Mouse (Mus musculus) left cerebral cortex, adult 9 months (tissue): ENCODE results near the gene Ccdc102a.

Source experiments
- DNase-seq, 2 experiments: peaks; one replicate each; pipeline ENCODE4 v3.0.0; 2022; ENCODE audit warnings: low spot score in 2 of 2

Gene Ccdc102a

DNA sequence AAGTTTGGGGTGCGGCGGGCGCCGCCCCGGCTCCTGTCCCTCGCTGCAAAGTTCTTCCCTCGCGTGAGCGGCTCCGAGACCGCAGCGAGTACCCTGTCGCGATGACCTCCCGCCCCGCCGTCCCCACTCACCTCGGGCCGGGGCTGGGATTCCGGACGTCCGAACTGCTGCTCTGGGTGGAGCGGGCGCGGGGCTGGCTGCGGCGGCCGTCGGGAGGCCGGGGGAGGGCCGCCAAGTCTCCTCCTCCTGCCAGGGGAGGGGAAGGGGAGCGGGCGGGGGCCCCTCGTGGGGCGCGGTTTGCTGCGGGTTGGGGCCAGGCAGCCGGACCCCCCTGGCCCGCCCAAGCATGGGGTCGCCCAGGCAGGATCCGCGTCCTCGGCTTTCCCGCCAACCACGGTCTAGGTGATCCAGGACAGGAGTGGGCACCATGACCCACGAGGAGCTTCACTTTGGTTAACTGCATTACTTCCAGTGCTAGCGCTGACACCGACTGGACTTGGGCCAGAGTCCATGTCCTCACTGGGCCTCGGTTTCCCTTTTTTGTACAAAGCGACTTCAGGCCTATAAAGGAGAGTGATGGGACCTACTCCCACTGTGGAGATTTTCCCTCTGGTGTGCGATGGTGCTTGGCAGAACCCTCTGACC is at the start of gene Ccdc102a:
Gene Ccdc102a, minus strand, starts transcription at position 248 of the 645 bp plus-strand sequence.
- DNase-seq: no peak

- no peak for DNase-seq
Measured at GRCm38 (mm10) chr8:94967554-94967953, 49.7 kb upstream of the Ccdc102a start.

GRCm38 (mm10) chr8:94967071-94967470 is 49.2 kb upstream of the Ccdc102a start:
- DNase-seq: no peak

DNA sequence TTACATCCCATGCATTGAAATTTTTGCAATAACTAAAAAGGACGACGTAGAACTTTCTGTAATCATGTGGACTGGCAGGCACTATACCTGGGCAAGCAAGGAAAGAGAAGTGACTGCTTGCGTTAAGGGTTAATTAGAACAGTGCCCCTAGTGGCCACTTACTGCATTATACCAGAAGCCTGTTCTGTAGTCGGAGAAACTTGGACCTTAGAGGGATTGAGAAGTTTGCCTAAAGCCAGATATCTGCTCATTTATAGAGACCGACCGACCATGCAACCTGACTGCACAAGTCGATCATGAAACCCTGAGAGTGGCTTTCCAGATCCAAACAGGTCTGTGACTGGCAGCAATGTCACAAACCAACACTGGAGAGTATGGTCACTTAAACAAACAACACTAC is 48.7 kb upstream of the Ccdc102a start:
- no peak for DNase-seq

DNA sequence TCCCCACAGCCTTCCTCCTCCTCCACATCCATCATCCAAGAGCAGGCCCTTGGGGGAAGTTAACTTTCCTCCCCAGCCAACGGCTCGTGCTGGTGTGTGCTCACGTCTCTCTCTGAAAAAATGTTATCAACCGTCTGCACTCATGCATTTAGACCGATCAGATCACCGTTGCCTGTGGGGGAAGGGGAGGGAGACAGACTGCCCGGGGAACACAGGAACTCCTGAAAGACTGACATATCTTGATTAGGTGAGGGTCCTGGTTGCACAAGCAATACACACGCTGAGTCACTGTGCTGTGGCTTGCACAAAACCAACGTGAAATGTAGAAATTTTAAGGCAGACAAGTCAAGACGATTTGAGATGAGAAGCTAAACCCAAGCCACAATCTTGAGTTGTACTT is 46.9 kb upstream of the Ccdc102a start:
- DNase-seq: no peak

DNA sequence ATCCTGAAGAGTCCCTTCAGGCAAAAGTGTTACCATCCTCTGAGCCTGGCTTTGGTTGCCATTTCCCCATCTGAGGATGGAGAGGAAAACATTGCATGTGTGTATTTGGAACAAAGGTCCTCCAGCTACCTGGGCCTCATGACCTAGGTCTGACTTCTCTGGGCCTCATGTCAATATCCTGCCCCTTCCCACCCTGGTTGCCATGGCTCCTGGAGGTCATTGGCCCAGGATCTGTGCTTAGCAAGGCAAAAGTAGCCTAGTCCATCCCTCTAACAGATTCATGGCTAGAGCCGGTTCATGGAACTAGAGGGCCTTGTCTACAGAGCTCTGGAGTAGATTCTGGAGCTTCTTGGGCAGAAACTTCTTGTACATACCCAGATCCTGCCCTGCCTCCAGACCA is 44.3 kb upstream of the Ccdc102a start:
- no peak for DNase-seq

DNA sequence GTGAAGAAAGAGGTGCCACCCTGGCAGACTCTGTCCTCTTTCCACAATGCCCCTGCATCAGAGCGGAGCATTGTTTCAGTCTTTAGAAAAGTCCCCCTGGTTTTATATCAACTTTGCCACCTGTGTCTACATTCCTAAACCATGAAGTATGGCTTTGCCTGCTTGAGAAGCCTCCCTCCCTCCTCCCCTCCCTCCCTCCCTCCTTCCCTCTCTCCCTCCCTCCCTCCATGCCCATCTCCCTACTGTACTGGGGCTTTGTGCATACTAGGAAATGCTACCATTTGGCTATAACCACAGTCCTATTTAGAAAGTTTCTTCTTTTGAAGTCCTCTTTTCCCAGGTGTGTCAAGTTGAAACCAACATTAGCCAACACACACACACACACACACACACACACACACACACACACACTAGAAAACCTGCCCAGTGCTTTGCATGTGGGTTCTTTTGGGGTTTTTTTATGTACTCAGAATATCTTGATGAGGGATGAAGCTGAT is 38.2 kb upstream of the Ccdc102a start:
- no peak for DNase-seq

DNA sequence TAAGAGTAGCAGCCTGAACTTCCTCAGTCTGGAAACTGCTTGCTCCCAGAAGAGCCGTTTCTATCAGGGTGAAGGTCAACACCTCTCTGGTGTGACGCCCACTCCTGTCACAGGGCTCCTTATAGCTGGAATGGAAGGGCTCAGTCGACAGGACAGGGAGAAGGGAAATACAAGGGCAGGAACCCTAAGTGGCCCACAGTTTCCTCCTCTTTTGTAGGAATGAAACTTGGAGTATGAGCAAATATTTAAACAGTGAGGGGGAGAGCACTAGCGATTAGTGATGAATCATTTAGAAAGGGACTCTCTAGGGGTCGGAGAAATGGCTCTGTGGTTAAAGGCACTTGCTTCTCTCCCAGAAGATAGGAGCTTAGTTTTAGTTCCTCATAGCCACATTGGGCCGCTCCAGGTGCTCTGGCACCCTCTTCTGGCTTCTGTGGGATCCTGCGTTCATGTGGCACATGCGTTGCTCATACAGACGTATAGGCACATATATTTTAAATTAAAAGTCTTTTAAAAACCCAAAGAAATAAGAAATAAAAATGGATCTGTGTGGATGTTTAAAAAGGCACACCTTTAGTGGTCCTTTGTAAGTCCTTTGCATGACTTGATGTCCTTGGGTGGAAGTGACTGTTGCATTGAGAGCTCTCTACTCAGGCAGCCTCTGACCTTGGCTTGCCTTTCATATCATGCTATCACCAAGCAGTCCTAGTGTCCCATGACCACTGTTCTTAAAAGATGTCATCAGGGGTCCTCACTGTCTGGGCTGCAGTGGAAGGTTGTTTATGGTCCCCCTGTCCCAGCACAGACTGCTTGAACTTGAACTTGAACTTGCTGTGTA is 37.2 kb upstream of the Ccdc102a start:
- DNase-seq: peak in 1 of 2 experiments; percentile 44

DNA sequence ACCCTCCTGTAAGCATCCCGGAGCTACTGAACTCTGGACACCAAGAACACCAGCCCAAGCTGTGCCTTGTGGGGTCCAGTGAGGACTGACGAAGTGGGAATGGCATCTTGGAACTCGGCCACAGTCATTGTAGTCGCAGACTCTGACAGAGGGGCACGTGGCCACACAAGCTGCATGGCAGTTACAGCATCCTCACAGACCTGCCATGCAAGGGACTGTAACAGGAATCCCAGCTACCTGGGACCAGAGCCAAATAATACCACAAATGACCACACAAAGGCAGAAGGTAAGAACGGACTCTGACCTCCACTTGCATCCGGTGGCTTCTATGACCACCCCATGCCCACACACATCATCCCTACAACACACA is 36.5 kb upstream of the Ccdc102a start:
- DNase-seq: no peak

DNA sequence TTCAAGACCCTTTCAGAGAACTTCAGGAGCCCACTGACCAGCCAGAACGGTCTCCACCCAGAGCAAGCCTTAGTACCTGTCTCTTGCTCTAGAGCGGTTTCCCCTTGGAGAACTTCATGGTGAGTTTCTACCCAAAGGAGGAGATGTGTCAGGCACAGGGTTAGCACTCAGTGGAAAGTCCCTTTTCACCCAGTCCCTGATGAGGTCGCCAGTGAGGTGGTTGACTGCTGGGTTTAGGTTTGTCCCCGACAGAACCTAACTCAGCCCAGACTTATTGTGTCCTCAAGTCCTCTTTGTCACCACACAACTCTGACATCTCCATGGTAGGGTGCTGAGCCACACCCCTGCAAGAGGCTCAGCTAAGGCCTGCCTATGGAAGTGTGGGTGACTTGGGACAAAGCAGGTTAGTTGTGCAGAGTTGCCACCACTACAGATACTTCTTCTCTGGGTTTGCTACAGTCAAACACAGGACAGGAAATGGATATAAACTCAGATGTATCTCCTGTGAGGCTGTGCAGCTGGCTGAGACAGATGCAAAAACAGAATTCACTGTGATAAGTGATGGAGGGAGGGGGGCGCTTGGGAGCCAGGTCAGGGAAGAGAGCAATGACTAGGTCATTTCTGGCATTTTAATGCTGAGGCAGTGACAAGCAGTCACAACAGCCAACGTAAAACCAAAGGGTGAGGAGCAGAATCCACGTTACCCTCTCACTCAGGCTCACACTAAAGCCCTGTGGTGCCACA is 35.9 kb upstream of the Ccdc102a start:
- no peak for DNase-seq

DNA sequence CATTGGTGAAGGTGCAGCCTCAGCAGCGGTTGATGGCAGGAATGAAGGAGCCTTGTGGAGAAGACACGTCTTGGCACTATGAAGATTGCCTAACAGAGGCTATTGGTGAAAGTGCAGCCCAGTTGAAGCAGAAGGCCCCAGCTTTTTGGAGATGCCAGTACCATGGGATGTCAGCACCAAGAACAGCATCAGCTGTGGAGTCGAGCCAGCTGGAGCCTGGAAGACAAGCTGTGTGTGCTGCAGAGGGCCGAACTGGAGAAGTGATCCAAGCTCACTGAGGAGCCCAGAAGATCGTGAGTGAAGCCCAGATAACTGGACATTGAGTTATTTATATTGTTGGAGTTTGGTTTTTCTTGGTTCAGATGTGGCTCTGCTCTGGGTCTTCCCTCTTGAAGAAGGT is 34.2 kb upstream of the Ccdc102a start:
- DNase-seq: no peak

DNA sequence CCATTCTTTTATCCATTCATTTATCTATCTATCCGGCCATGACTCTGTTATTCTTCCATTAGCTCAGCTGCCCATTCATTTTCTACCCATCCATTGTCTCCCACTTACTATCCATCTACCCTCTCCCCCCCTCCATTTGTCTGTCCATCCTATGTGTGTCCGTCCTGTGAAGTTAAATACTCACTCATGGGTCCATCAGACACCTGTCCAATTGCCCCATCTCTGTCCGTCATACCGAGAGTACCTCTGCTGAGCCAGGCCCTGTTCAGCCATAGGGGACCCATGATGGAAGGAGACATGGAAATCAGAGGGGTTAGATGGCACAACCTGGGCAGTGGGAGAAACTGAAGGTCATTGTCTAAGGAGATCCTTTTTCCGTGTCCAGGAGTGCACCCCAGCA is 32.6 kb upstream of the Ccdc102a start:
- DNase-seq: no peak

DNA sequence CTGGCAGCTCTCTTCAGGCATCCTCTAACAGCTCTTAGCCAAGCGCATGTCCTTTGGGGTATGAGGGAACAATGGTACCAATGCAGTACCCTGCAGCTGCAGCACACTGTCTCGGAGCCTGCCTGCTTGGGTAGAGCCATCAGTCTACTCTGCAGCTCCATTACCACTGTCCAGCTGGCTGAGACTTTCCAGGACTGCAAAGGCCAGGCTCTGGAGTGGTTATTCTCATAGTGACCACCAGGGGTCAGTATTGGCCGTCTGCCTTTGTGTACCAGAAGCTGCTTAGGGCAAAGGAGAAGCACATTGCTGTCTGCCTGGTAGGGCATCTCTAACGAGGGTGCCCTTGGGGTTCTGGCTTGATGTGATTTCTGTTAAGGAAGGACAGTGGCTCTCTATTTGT is 32.1 kb upstream of the Ccdc102a start:
- peak; percentile 36 to 85 for DNase-seq

DNA sequence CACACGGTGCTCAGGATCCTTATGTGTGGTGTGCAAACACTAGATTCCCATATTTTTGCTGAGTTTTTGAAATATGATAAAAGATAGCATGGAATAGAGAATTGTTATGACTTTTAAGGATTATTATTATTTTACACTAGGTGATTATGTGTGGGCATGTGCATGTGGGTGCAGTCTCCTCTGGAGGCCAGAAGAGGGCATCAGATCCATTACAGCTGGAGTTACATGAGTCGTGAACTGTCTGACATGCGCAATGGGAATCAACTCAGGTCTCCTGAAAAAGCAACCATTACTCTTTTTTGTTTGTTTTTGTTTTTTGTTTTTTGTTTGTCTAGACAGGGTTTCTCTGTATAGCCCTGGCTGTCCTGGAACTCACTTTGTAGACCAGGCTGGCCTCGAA is 31.1 kb upstream of the Ccdc102a start:
- DNase-seq: no peak

DNA sequence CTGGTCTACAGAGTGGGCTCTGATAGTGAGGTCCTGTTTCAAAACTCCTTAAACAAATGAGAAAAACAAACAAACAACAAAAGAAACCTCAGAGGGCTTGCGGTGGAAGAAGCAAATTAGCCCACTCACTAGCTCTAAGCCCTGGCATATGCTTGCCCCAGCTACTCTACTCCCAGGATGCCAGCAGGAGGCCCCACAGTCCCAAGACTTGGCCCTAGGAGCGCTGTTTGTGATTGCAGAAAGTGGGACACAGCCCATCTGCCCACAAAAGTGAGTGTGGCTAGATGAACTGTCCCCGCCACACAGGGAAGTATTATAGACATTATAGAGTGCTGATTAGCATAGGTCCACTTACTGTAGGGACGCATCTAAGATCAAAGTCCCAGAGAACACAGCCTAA is 30.5 kb upstream of the Ccdc102a start:
- no peak for DNase-seq

- peak; percentile 59 to 79 for DNase-seq
Measured at GRCm38 (mm10) chr8:94945185-94945584, 27.3 kb upstream of the Ccdc102a start.

GRCm38 (mm10) chr8:94942566-94942965 is 24.7 kb upstream of the Ccdc102a start:
- DNase-seq: peak in 1 of 2 experiments; percentile 59

- no peak for DNase-seq
Measured at GRCm38 (mm10) chr8:94935172-94935571, 17.3 kb upstream of the Ccdc102a start.

DNA sequence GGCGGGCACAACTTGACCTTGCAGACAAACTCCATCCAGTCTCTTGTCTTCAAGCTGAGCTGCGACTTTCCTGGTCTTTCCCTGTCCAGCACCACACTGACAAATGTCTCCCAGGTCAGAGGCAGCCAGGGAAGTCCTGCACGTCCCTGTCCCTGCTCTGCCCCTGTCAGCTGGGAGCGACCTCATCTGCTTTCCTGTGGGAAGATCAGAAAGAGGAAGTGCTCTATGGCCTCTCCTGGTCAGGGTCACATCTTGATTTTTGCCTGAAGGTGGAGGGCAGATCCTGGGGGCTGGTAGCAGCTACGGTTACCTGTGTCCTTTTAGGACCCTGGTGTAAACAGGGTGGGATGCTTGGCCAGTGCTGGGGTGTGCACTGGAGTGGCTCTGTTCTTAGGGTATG is 16.0 kb upstream of the Ccdc102a start:
- no peak for DNase-seq

DNA sequence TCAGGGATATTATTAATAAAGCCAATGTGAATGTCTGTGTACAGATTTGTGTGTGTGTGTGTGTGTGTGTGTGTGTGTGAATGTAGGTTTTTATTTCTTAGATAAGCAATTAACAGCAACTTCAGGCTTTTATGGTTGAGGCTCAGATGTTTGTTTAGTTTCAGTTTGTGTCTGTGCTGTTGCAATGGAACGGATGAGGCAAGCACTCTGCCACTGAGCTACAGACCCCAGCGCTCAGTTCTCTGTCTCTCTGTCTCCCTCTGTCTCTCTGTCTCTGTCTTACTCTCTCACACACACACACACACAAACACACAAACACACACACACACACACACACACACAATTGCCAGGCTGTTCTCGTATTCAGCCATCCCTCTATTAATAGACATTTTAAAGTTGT is 10.3 kb upstream of the Ccdc102a start:
- DNase-seq: no peak

DNA sequence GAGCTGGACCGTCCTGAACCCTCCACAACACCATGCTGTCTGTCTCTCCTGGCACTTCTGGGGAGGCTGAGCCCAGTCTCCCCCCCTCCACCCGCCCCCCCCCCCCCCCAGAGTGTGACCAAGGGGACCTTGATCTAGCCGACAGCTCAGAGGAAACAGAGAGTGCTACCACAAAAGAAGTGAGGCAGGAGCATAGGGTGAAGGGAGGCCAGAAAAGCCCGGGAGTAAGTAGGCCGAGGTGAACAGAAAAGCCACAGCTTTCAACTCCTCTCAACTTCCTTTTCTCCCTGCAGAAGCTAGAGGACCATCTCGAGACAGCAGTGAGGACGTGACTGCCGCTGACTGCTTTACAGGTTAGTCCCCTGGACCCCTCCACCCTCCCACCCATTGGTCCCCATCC is 5.5 kb upstream of the Ccdc102a start, which contains the start of gene Adgrg5:
Gene Adgrg5, plus strand, starts transcription at position 290 of the 400 bp plus-strand sequence.
- no peak for DNase-seq

- no peak for DNase-seq
Measured at GRCm38 (mm10) chr8:94922602-94923001, 4.7 kb upstream of the Ccdc102a start.
